ENCODE assay signal across 3 mouse cellular contexts in genomic region chr10:75505928-75506327, GRCm38 (mm10). TPM values are rescaled to one million over a fixed set of nuclear protein-coding genes. Genes with fewer than 3 reads are reported as not detected.
"Had no signal": no experiment of that assay in that cellular context is flagged by ENCODE, and none has a peak within 500 bp of the region (broad histone marks: within the 10 kb centered on the region; RNA-seq: fewer than 3 reads in every experiment).

No protein-coding gene starts in this region.

RNA-seq across cellular contexts. Expression of gene Lrrc75b, which starts 54.2 kb away (rescaled TPM):
- total RNA-seq: megakaryocyte progenitor cell, adult 5-6 weeks; monocyte, adult 5-6 weeks had no signal
- polyA plus RNA-seq: macrophage had no signal

RNA-seq across cellular contexts. Expression of gene Ggt1, which starts 55.5 kb away (rescaled TPM):
- total RNA-seq: megakaryocyte progenitor cell, adult 5-6 weeks; monocyte, adult 5-6 weeks had no signal
- polyA plus RNA-seq: macrophage had no signal
